Mouse (Mus musculus) forebrain, embryonic 13.5 days (tissue): ENCODE measurements around the gene Tbl1x. TPM values are rescaled to one million over a fixed set of nuclear protein-coding genes. Genes with fewer than 3 reads are reported as not detected.

Experiments used
- ATAC-seq: fragments of 200-750 bp; cut with Nextera tagmentation; 2 replicates; pipeline ENCODE4 v1.8.0; 2017
- H3K27ac ChIP-seq: fragments of 300-500 bp; sonication (generic); 2 replicates; pipeline ENCODE4 v1.5.1; 2015; ENCODE audit warnings: inconsistent platforms, mild to moderate bottlenecking, moderate library complexity
- H3K27me3 ChIP-seq: fragments of 300-500 bp; sonication (generic); 2 replicates; pipeline ENCODE4 v1.6.1; 2015; ENCODE audit warnings: mild to moderate bottlenecking, inconsistent platforms
- H3K36me3 ChIP-seq: fragments of 300-500 bp; sonication (generic); 2 replicates; pipeline ENCODE4 v1.6.1; 2015; ENCODE audit warnings: mild to moderate bottlenecking, inconsistent platforms; ENCODE audit not compliant: poor library complexity, severe bottlenecking
- H3K4me1 ChIP-seq: fragments of 300-500 bp; sonication (generic); 2 replicates; pipeline ENCODE4 v1.6.1; 2015; ENCODE audit warnings: inconsistent platforms
- H3K4me2 ChIP-seq: fragments of 300-500 bp; sonication (generic); 2 replicates; pipeline ENCODE4 v1.6.1; 2015; ENCODE audit warnings: inconsistent platforms, mild to moderate bottlenecking, moderate library complexity
- H3K4me3 ChIP-seq: fragments of 300-500 bp; sonication (generic); 2 replicates; pipeline ENCODE4 v1.5.1; 2015; ENCODE audit warnings: mild to moderate bottlenecking, inconsistent platforms
- H3K9ac ChIP-seq: fragments of 300-500 bp; sonication (generic); 2 replicates; pipeline ENCODE4 v1.6.1; 2015; ENCODE audit warnings: mild to moderate bottlenecking, inconsistent platforms
- H3K9me3 ChIP-seq: fragments of 300-500 bp; sonication (generic); replicated peaks from 2 replicates; pipeline ENCODE4 v1.6.1; 2016; ENCODE audit warnings: inconsistent platforms
- WGBS: fragments of 180-500 bp; shearing (Covaris S2); methylation state at CpG from one replicate; pipeline ENCODE4 v1.1.7; 2015; 5-methylcytosine and 5-hydroxymethylcytosine counted together
- polyA plus RNA-seq: library from polyadenylated mRNA; unstranded; fragments of >200 nt; fragmentation: Nextera tagmentation; extraction: Ambion mirVana; gene quantifications from 2 replicates; pipeline ENCODE4 v1.2.1, GENCODE M21; 2015

The Tbl1x gene
- polyA plus RNA-seq = 55.6 and 62.1 TPM in 2 replicates

GRCm38 (mm10) chrX:77510371-77511300, at the start of gene Tbl1x:
Tbl1x (plus strand) TSS chrX:77511013.
- Histone ChIP-seq H3K9ac (peak within 1 kb of the TSS; percentile 83), H3K9me3 (no peaks in the 10 kb centered on the region), H3K27me3 (no peaks in the 10 kb centered on the region), H3K27ac (peak within 1 kb of the TSS; percentile 95), H3K4me2 (peak within 1 kb of the TSS; percentile 62), H3K4me3 (peak within 1 kb of the TSS; percentile 61), H3K4me1 (peaks cover 9% of the 10 kb centered on the region), H3K36me3 (no peaks in the 10 kb centered on the region)
- 15% methylated on average over 49 of the region's 76 CpGs for WGBS
- peak; percentile 68 for ATAC-seq

- Histone ChIP-seq H3K4me2 (no peak overlapping the region), H3K27me3 (no peaks in the 10 kb centered on the region), H3K9ac (no peak overlapping the region), H3K9me3 (no peaks in the 10 kb centered on the region), H3K27ac (no peak overlapping the region), H3K4me1 (no peaks in the 10 kb centered on the region), H3K4me3 (no peak overlapping the region), H3K36me3 (no peaks in the 10 kb centered on the region)
- WGBS = 64% methylated on average over 1 of the region's 1 CpGs
- ATAC-seq = no peak
Observed at GRCm38 (mm10) chrX:77469216-77469615, 41.6 kb upstream of the Tbl1x start.

- no peaks in the 10 kb centered on the region for H3K4me1 ChIP-seq
- H3K9ac ChIP-seq = no peak overlapping the region
- H3K4me2 ChIP-seq = no peak overlapping the region
- no peaks in the 10 kb centered on the region for H3K36me3 ChIP-seq
- no peaks in the 10 kb centered on the region for H3K27me3 ChIP-seq
- ATAC-seq = no peak
- H3K9me3 ChIP-seq = no peaks in the 10 kb centered on the region
- H3K27ac ChIP-seq = no peak overlapping the region
- WGBS = 100% methylated on average over 1 of the region's 1 CpGs
- H3K4me3 ChIP-seq = no peak overlapping the region
Observed at GRCm38 (mm10) chrX:77472858-77473257, 38.0 kb upstream of the Tbl1x start.

GRCm38 (mm10) chrX:77473511-77473910, 37.3 kb upstream of the Tbl1x start:
- Histone ChIP-seq H3K9ac (no peak overlapping the region), H3K9me3 (no peaks in the 10 kb centered on the region), H3K4me3 (no peak overlapping the region), H3K36me3 (no peaks in the 10 kb centered on the region), H3K4me1 (no peaks in the 10 kb centered on the region), H3K27ac (no peak overlapping the region), H3K4me2 (no peak overlapping the region), H3K27me3 (no peaks in the 10 kb centered on the region)
- WGBS = 89% methylated on average over 1 of the region's 1 CpGs
- ATAC-seq = no peak

GRCm38 (mm10) chrX:77474551-77474950, 36.3 kb upstream of the Tbl1x start:
- Histone ChIP-seq H3K4me2 (no peak overlapping the region), H3K9me3 (no peaks in the 10 kb centered on the region), H3K36me3 (no peaks in the 10 kb centered on the region), H3K4me1 (no peaks in the 10 kb centered on the region), H3K9ac (no peak overlapping the region), H3K27me3 (no peaks in the 10 kb centered on the region), H3K27ac (no peak overlapping the region), H3K4me3 (no peak overlapping the region)
- WGBS = 13% methylated on average over 1 of the region's 1 CpGs
- ATAC-seq = peak; percentile 45; the same call in 1 of the 2 replicates

- Histone ChIP-seq H3K4me2 (no peak overlapping the region), H3K27ac (no peak overlapping the region), H3K9ac (no peak overlapping the region), H3K4me3 (no peak overlapping the region), H3K36me3 (no peaks in the 10 kb centered on the region), H3K4me1 (no peaks in the 10 kb centered on the region), H3K9me3 (no peaks in the 10 kb centered on the region), H3K27me3 (no peaks in the 10 kb centered on the region)
- ATAC-seq = no peak
- 79% methylated on average over 2 of the region's 2 CpGs for WGBS
Observed at GRCm38 (mm10) chrX:77477526-77477925, 33.3 kb upstream of the Tbl1x start.

GRCm38 (mm10) chrX:77487922-77488799, 22.7 kb upstream of the Tbl1x start:
- no peaks in the 10 kb centered on the region for H3K4me1 ChIP-seq
- no peak overlapping the region for H3K27ac ChIP-seq
- peaks cover 1% of the 10 kb centered on the region; the same call in 1 of the 2 replicates for H3K9me3 ChIP-seq
- no peak overlapping the region for H3K4me2 ChIP-seq
- H3K27me3 ChIP-seq = no peaks in the 10 kb centered on the region
- no peaks in the 10 kb centered on the region for H3K36me3 ChIP-seq
- WGBS = 69% methylated on average over 7 of the region's 7 CpGs
- H3K9ac ChIP-seq = no peak overlapping the region
- no peak for ATAC-seq
- H3K4me3 ChIP-seq = no peak overlapping the region

GRCm38 (mm10) chrX:77490127-77490526, 20.7 kb upstream of the Tbl1x start:
- Histone ChIP-seq H3K4me1 (no peaks in the 10 kb centered on the region), H3K4me3 (no peak overlapping the region), H3K9ac (no peak overlapping the region), H3K4me2 (no peak overlapping the region), H3K36me3 (no peaks in the 10 kb centered on the region), H3K27me3 (no peaks in the 10 kb centered on the region), H3K27ac (no peak overlapping the region), H3K9me3 (peaks cover 6% of the 10 kb centered on the region; the same call in 1 of the 2 replicates)
- no peak for ATAC-seq
- WGBS = 65% methylated on average over 1 of the region's 1 CpGs

- Histone ChIP-seq H3K4me1 (peaks cover 7% of the 10 kb centered on the region), H3K36me3 (no peaks in the 10 kb centered on the region), H3K27ac (peak overlapping the region; percentile 95), H3K4me3 (peak overlapping the region; percentile 61), H3K27me3 (no peaks in the 10 kb centered on the region), H3K4me2 (peak overlapping the region; percentile 62), H3K9me3 (no peaks in the 10 kb centered on the region), H3K9ac (no peak overlapping the region)
- WGBS = 24% methylated on average over 13 of the region's 13 CpGs
- ATAC-seq = peak; percentile 85
Observed at GRCm38 (mm10) chrX:77509149-77509548, 1.7 kb upstream of the Tbl1x start.

- Histone ChIP-seq H3K27ac (peak overlapping the region; percentile 95), H3K36me3 (no peaks in the 10 kb centered on the region), H3K4me1 (peaks cover 8% of the 10 kb centered on the region), H3K9ac (peak overlapping the region; percentile 83; the same call in 1 of the 2 replicates), H3K9me3 (no peaks in the 10 kb centered on the region), H3K27me3 (no peaks in the 10 kb centered on the region), H3K4me2 (peak overlapping the region; percentile 62), H3K4me3 (peak overlapping the region; percentile 61)
- 23% methylated on average over 10 of the region's 10 CpGs for WGBS
- peak; percentile 23; the same call in 1 of the 2 replicates for ATAC-seq
Observed at GRCm38 (mm10) chrX:77509776-77510175, 1.0 kb upstream of the Tbl1x start.

GRCm38 (mm10) chrX:77511301-77511993, 634 bp downstream of the Tbl1x start:
- WGBS = 17% methylated on average over 47 of the region's 55 CpGs
- Histone ChIP-seq H3K27me3 (no peaks in the 10 kb centered on the region), H3K4me1 (peaks cover 9% of the 10 kb centered on the region), H3K36me3 (no peaks in the 10 kb centered on the region), H3K4me3 (peak overlapping the region; percentile 61), H3K4me2 (peak overlapping the region; percentile 62), H3K9ac (peak overlapping the region; percentile 83), H3K27ac (peak overlapping the region; percentile 95), H3K9me3 (no peaks in the 10 kb centered on the region)
- peak; percentile 16 for ATAC-seq
